Mouse (Mus musculus) intestine, postnatal 0 days (tissue): Measurements from ENCODE around the gene C1ql1. TPM values are rescaled to one million over a fixed set of nuclear protein-coding genes. Genes with fewer than 3 reads are reported as not detected.
"Not testable (repeated sequence)": the region's sequence is repeated elsewhere in the genome, so short reads cannot be mapped to it uniquely, and the experiment has no call there.

Experiments
- ATAC-seq: fragments of 200-750 bp; cut with Nextera tagmentation; 2 replicates; pipeline ENCODE4 v1.8.0; 2017; ENCODE audit warnings: mild to moderate bottlenecking, moderate TSS enrichment, moderate library complexity
- H3K27ac ChIP-seq: fragments of 300-500 bp; sonication (generic); 2 replicates; pipeline ENCODE4 v1.5.1; 2014; ENCODE audit warnings: mild to moderate bottlenecking, low read depth, low read length, moderate library complexity
- H3K27me3 ChIP-seq: fragments of 300-500 bp; sonication (generic); replicated peaks from 2 replicates; pipeline ENCODE4 v1.6.1; 2014; ENCODE audit warnings: low read length, mixed read lengths; ENCODE audit not compliant: control insufficient read depth, insufficient read depth
- H3K36me3 ChIP-seq: fragments of 300-500 bp; sonication (generic); 2 replicates; pipeline ENCODE4 v1.6.1; 2014; ENCODE audit warnings: mild to moderate bottlenecking, moderate library complexity; ENCODE audit not compliant: control insufficient read depth, insufficient read depth
- H3K4me1 ChIP-seq: fragments of 300-500 bp; sonication (generic); replicated peaks from 2 replicates; pipeline ENCODE4 v1.6.1; 2014; ENCODE audit warnings: antibody characterized with exemption, low read length, mixed read lengths; ENCODE audit not compliant: control insufficient read depth, insufficient read depth
- H3K4me2 ChIP-seq: fragments of 300-500 bp; sonication (generic); replicated peaks from 2 replicates; pipeline ENCODE4 v1.6.1; 2014; ENCODE audit warnings: low read depth, mild to moderate bottlenecking, moderate library complexity
- H3K4me3 ChIP-seq: fragments of 300-500 bp; sonication (generic); 2 replicates; pipeline ENCODE4 v1.5.1; 2014; ENCODE audit warnings: low read depth, low read length
- H3K9ac ChIP-seq: fragments of 300-500 bp; sonication (generic); 2 replicates; pipeline ENCODE4 v1.6.1; 2014; ENCODE audit warnings: mild to moderate bottlenecking, low read depth, low read length
- H3K9me3 ChIP-seq: fragments of 300-500 bp; sonication (generic); 2 replicates; pipeline ENCODE4 v1.6.1; 2016; ENCODE audit warnings: mixed run types; ENCODE audit not compliant: control insufficient read depth
- CTCF ChIP-seq: sonication (generic); IDR thresholded peaks from 2 replicates; pipeline ENCODE4 v1.5.1; 2016; ENCODE audit warnings: low read depth, mild to moderate bottlenecking, control low read depth, antibody characterized with exemption, moderate library complexity
- WGBS: fragments of 180-500 bp; shearing (Covaris S2); extraction: QIAGEN DNeasy Blood & Tissue Kit; methylation state at CpG from one replicate; pipeline ENCODE4 v1.1.7; 2014; 5-methylcytosine and 5-hydroxymethylcytosine counted together
- polyA plus RNA-seq: library from polyadenylated mRNA; unstranded; fragments of >200 nt; fragmentation: Nextera tagmentation; extraction: Ambion mirVana; gene quantifications from 2 replicates; pipeline ENCODE4 v1.2.1, GENCODE M21; 2015

Gene C1ql1
- polyA plus RNA-seq, 1 experiment from 2014 or later, result 1.1 TPM

GRCm38 (mm10) chr11:102975966-102976365 is 29.5 kb upstream of the C1ql1 start:
- not testable (repeated sequence) for H3K9me3 ChIP-seq, H3K27me3 ChIP-seq, H3K27ac ChIP-seq, H3K4me3 ChIP-seq, H3K4me2 ChIP-seq, H3K9ac ChIP-seq, H3K36me3 ChIP-seq, ATAC-seq, H3K4me1 ChIP-seq
- TF ChIP-seq CTCF, result 0 out of 2 replicates have a peak, but pooled peaks have one; percentile 14
- 84% methylated on average over 9 of the region's 9 CpGs for WGBS

GRCm38 (mm10) chr11:102972326-102972725 is 25.8 kb upstream of the C1ql1 start:
- Histone ChIP-seq H3K27me3 (no peaks in the 10 kb centered on the region), H3K4me3 (no peak overlapping the region), H3K4me2 (no peak overlapping the region), H3K27ac (no peak overlapping the region), H3K9me3 (no peaks in the 10 kb centered on the region), H3K9ac (no peak overlapping the region), H3K36me3 (no peaks in the 10 kb centered on the region), H3K4me1 (no peaks in the 10 kb centered on the region)
- ATAC-seq, result no peak
- 52% methylated on average over 1 of the region's 1 CpGs for WGBS
- no peak for TF ChIP-seq CTCF

GRCm38 (mm10) chr11:102971604-102972003 is 25.1 kb upstream of the C1ql1 start:
- Histone ChIP-seq H3K36me3 (no peaks in the 10 kb centered on the region), H3K27ac (no peak overlapping the region), H3K4me1 (no peaks in the 10 kb centered on the region), H3K9ac (no peak overlapping the region), H3K27me3 (no peaks in the 10 kb centered on the region; the same call in 1 of the 2 replicates), H3K9me3 (no peaks in the 10 kb centered on the region), H3K4me2 (no peak overlapping the region), H3K4me3 (no peak overlapping the region)
- no peak for ATAC-seq
- WGBS, result 48% methylated on average over 5 of the region's 5 CpGs
- TF ChIP-seq CTCF, result no peak

GRCm38 (mm10) chr11:102964547-102965091 is 18.1 kb upstream of the C1ql1 start:
- WGBS, result 70% methylated on average over 16 of the region's 16 CpGs
- Histone ChIP-seq H3K36me3 (no peaks in the 10 kb centered on the region), H3K4me2 (no peak overlapping the region), H3K27me3 (peaks cover 6% of the 10 kb centered on the region), H3K4me3 (no peak overlapping the region), H3K4me1 (no peaks in the 10 kb centered on the region), H3K9ac (no peak overlapping the region), H3K27ac (no peak overlapping the region), H3K9me3 (no peaks in the 10 kb centered on the region)
- TF ChIP-seq CTCF, result no peak
- ATAC-seq, result no peak

GRCm38 (mm10) chr11:102963855-102964546 is 17.5 kb upstream of the C1ql1 start:
- 30% methylated on average over 24 of the region's 24 CpGs for WGBS
- 0 out of 2 replicates have a peak overlapping the region, but pooled peaks have one; percentile 17 for H3K9ac ChIP-seq
- no peak overlapping the region for H3K4me3 ChIP-seq
- no peaks in the 10 kb centered on the region for H3K36me3 ChIP-seq
- H3K4me1 ChIP-seq, result no peaks in the 10 kb centered on the region
- peaks cover 6% of the 10 kb centered on the region for H3K27me3 ChIP-seq
- H3K27ac ChIP-seq, result no peak overlapping the region
- TF ChIP-seq CTCF, result no peak
- no peak overlapping the region for H3K4me2 ChIP-seq
- no peak for ATAC-seq
- no peaks in the 10 kb centered on the region for H3K9me3 ChIP-seq

- TF ChIP-seq CTCF, result no peak
- H3K4me2 ChIP-seq, result no peak overlapping the region
- WGBS, result 18% methylated on average over 16 of the region's 16 CpGs
- no peak overlapping the region for H3K4me3 ChIP-seq
- H3K4me1 ChIP-seq, result no peaks in the 10 kb centered on the region
- ATAC-seq, result no peak
- no peaks in the 10 kb centered on the region for H3K9me3 ChIP-seq
- no peak overlapping the region for H3K27ac ChIP-seq
- H3K36me3 ChIP-seq, result no peaks in the 10 kb centered on the region
- 0 out of 2 replicates have a peak overlapping the region, but pooled peaks have one; percentile 17 for H3K9ac ChIP-seq
- peaks cover 6% of the 10 kb centered on the region for H3K27me3 ChIP-seq
These were observed 16.9 kb upstream of the C1ql1 start for GRCm38 (mm10) chr11:102963246-102963854.
